Mouse (Mus musculus) heart, adult 18-20 months (tissue): ENCODE results near the gene Olfr1173. TPM values are rescaled to one million over a fixed set of nuclear protein-coding genes. Genes with fewer than 3 reads are reported as not detected.

ENCODE experiments used
- DNase-seq, 2 experiments: peaks; one replicate each; pipeline ENCODE4 v3.0.0; 2021 to 2022; ENCODE audit warnings: mixed read lengths in 1 of 2
- long read RNA-seq, 2 experiments: library from polyadenylated mRNA; stranded (forward); transcript quantifications; one replicate each; pipeline ENCODE4 v2.0.0; 2021
- total RNA-seq, 2 experiments: library from RNA; stranded (reverse); gene quantifications; 2 replicates each; pipeline ENCODE4 v1.2.3; 2021

Olfr1173 gene
- not detected for total RNA-seq
- long read RNA-seq, experiment 1, result 0 reads
- long read RNA-seq, experiment 2, result 0 reads

DNA sequence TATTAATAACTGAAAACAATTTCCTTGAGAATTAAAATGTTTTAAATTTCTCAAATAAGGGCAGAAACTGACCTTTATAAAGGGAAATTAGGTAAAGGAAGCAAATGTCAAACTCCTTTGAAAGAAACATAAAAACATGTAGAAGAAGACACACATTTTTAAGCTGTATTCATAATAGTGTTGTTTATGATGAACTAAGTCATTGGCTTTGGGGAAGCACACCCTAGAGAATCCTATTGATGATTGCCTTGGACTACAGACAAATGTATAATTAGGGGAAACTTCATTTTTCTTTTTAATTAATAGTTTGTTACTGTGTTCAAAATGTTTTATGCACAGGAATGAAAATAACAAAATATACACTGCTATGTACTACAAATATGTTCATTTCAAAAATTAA, at the start of gene Olfr1173:
Olfr1173 (minus strand) TSS at position 101 of the 400 bp plus-strand sequence.
- no peak for DNase-seq

DNA sequence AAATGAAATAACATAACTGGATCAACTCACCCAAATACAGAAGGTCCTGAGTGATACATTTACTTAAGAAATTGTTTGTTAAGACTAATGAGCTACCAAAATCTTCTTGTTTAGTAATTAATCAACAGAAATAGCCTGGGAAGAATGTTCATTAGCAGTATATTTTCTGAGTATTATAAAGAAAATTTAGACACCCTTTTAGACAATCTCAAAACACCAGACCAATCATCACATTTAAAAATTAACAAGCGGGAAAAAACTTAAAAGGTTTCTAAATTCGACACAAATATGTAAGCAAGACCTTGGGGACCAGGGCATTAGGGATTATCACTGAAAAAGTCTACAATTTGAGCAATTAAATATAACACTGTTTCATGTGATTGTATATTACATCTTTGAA, 47.4 kb upstream of the Olfr1173 start, which contains the start of gene Olfr1175-ps:
Olfr1175-ps (minus strand) TSS at position 101 of the 400 bp plus-strand sequence.
- no peak for DNase-seq

DNA sequence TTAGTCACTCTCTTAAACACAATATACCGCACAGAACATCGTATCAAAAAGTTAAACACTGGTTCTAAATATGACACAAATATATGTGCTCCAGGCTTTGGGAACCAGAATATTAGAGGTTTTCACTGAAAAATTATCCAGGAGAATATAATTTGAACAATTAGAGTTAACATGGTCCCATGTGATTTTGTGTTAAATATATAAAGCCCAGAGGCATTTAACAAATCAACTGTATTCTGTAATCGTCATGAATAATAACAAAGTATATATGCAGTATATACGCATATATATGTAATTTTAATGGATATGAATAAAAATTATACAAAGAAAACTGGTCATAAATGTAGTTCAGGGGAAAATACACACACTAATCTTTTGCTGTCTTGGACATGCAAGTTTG, 35.4 kb upstream of the Olfr1173 start, which contains the start of gene Olfr1174-ps:
Olfr1174-ps (minus strand) TSS at position 101 of the 400 bp plus-strand sequence.
- DNase-seq, result no peak

DNA sequence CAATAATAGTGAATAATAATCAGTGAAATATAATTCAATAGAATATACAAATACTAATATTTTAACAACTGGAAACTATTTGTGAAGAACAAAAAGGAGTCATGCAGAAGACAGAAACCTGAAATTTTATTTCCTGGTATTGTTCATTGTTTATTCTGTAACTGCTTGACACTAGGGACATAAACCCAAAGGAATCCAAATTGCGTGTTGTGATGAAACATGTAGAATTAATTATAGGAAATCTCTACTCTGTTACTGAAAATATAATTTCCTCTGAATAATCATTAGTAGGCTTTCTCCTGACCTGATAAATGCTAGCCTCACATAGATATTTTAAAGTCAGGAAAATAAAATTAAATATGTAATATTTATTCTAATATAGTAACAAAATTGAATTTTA, 51.4 kb downstream of the Olfr1173 start, which contains the start of gene Olfr1170:
Olfr1170 (minus strand) TSS at position 101 of the 400 bp plus-strand sequence.
- DNase-seq, result no peak

Other genes starting within 250 kb of the Olfr1173 start
- not detected for gene Olfr73, start 242.2 kb downstream of the Olfr1173 start, total RNA-seq
- not detected for gene Olfr1162, start 228.7 kb downstream of the Olfr1173 start, total RNA-seq
- gene Olfr1163, start 208.0 kb downstream of the Olfr1173 start, total RNA-seq, result not detected
- not detected for gene Olfr1164, start 185.9 kb downstream of the Olfr1173 start, total RNA-seq
- not detected for gene Olfr1166, start 151.6 kb downstream of the Olfr1173 start, total RNA-seq
- not detected for gene Olfr1167, start 124.7 kb downstream of the Olfr1173 start, total RNA-seq
- gene Olfr1168, start 98.0 kb downstream of the Olfr1173 start, total RNA-seq, result not detected
- not detected for gene Olfr1170, start 51.5 kb downstream of the Olfr1173 start, total RNA-seq
- gene Olfr1174-ps, start 35.3 kb upstream of the Olfr1173 start, total RNA-seq, result not detected
- gene Olfr1175-ps, start 47.3 kb upstream of the Olfr1173 start, total RNA-seq, result not detected
- gene Olfr1176, start 56.8 kb upstream of the Olfr1173 start, total RNA-seq, result not detected
- gene Olfr1177-ps, start 66.6 kb upstream of the Olfr1173 start, total RNA-seq, result not detected
- not detected for gene Olfr1178, start 107.2 kb upstream of the Olfr1173 start, total RNA-seq
- not detected for gene Olfr1179, start 126.6 kb upstream of the Olfr1173 start, total RNA-seq
- not detected for gene Olfr1180, start 139.3 kb upstream of the Olfr1173 start, total RNA-seq
- gene Olfr1181, start 146.3 kb upstream of the Olfr1173 start, total RNA-seq, result not detected
- not detected for gene Gm13757, start 169.3 kb upstream of the Olfr1173 start, total RNA-seq
- gene Olfr1183, start 175.0 kb upstream of the Olfr1173 start, total RNA-seq, result not detected
- not detected for gene Olfr1184, start 203.7 kb upstream of the Olfr1173 start, total RNA-seq
- gene Olfr1185-ps1, start 213.4 kb upstream of the Olfr1173 start, total RNA-seq, result not detected
- gene Olfr1186, start 238.7 kb upstream of the Olfr1173 start, total RNA-seq, result not detected